Mouse (Mus musculus) urinary bladder, adult 2 months (tissue): ENCODE data around the gene Gm38100. TPM values are rescaled to one million over a fixed set of nuclear protein-coding genes. Genes with fewer than 3 reads are reported as not detected.

Experiments
- DNase-seq: peaks from one replicate; pipeline ENCODE4 v3.0.0; 2022; ENCODE audit warnings: low spot score
- polyA plus RNA-seq: library from polyadenylated mRNA; depleted of rRNA; stranded (reverse); fragments of >200 nt; gene quantifications from 2 replicates; pipeline ENCODE4 v1.2.3, GENCODE M21; 2012; rRNA removed

Gm38100 gene
- polyA plus RNA-seq, 1 experiment, result not detected

GRCm38 (mm10) chr1:175967004-175967745 is 47.0 kb downstream of the Gm38100 start:
- DNase-seq, result no peak

GRCm38 (mm10) chr1:175970710-175971109 is 50.6 kb downstream of the Gm38100 start:
- DNase-seq, result no peak

Other genes starting within 250 kb of the Gm38100 start
- gene Opn3, start 227.6 kb upstream of the Gm38100 start, polyA plus RNA-seq, result 1.1 and 1.4 TPM in 2 replicates
- gene Chml, start 227.4 kb upstream of the Gm38100 start, polyA plus RNA-seq, result 2.2 and 2.3 TPM in 2 replicates
- not detected in 2 replicates for gene Wdr64, start 221.7 kb upstream of the Gm38100 start, polyA plus RNA-seq
- 0.17 and 0.21 TPM in 2 replicates for gene Exo1, start 39.7 kb upstream of the Gm38100 start, polyA plus RNA-seq
- gene Rbm8a2, start 58.8 kb downstream of the Gm38100 start, polyA plus RNA-seq, result 0.17 and 0.27 TPM in 2 replicates